Mouse (Mus musculus): ENCODE data around the gene Ms4a7.

- TF ChIP-seq CTCF (IDR thresholded peaks at IDR 0.05; ENCODE audit: low read depth) (no peak), EP300 (IDR thresholded peaks at IDR 0.05; ENCODE audit: low read depth) (no peak)
Measured at GRCm38 (mm10) chr19:11280223-11280622, 55.7 kb downstream of the Ms4a7 start.

Data from liver, postnatal 0 days (tissue).